Mouse (Mus musculus): Measurements from ENCODE around the gene Gm3233.
"Not testable (repeated sequence)": the region's sequence is repeated elsewhere in the genome, so short reads cannot be mapped to it uniquely, and the experiment has no call there.

DNA sequence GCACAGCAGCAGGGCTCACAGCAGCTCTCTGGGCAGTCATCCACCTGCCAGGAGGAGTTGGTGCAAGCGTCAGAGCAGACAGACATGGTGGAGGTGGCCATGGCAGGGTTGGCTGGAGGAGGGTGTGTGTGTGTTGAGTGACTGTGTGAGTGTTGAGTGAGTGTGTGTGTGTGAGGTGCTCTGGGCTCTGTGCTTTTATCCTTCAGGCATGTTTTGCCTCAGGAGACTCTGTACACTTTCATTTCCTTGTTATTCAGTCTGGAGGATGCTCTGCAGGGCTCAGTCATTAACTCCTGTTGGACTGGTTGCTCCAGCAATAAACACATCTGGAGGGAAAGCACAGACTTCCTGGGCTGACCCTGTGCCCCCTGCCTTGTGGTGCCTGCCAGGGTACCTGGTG lies 8.2 kb downstream of the Gm3233 start, which contains the start of gene Gm9736:
- TF ChIP-seq BHLHE40 (IDR thresholded peaks at IDR 0.05; ENCODE audit: low read depth, low read length); EP300 (IDR thresholded peaks at IDR 0.05; ENCODE audit: low read length); ZKSCAN1 (IDR thresholded peaks at IDR 0.05; ENCODE audit: borderline replicate concordance, low read depth, low read length); CTCF (conservative IDR thresholded peaks at IDR 0.05 in 1 of 2, IDR thresholded peaks at IDR 0.05 in 1 of 2; ENCODE audit: low read depth in 2 of 2, low read length in 2 of 2); POLR2A (IDR thresholded peaks at IDR 0.05; ENCODE audit: low read depth, low read length): not testable (repeated sequence)
